Mouse (Mus musculus): ENCODE results near the gene Smbd1. TPM values are rescaled to one million over a fixed set of nuclear protein-coding genes. Genes with fewer than 3 reads are reported as not detected.

Smbd1 gene
- not detected for polyA plus RNA-seq (2017; shearing (Covaris generic))

DNA sequence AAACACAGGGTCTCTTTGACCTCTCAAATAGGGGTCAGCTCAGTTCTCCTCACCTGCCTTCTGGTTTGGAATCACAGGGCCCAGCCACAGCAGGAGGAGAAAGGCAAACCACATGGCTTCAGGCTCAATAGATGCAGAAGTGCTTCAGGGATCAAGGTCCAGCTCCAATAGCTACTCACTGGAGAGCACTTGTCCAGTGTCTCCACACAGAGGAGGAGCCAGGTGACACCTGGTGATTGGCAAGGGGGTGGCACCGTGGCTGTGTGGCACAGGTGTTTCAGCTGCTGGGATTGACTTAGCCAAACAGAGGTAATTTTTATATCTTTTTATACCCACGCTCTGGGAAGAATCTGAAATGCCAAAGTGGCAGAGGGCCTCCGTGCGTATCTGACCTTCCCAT is at the start of gene Smbd1:
TSS of gene Smbd1 (minus strand) at position 157 of the 400 bp plus-strand sequence.

DNA sequence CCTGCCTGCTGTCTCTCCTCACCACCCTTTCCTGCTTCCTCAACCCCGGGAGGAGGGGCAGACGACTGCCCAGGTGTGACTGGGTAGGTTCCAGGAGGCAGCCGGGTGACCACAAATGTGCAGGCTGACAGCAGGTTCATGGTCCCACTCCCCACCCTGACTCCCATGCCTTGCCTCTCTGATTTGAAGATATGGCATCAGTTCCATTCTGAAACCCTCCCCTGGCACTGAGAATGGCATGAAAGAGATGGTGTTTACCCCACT is 12.9 kb downstream of the Smbd1 start, which contains the start of gene Muc20:
TSS of gene Muc20 (minus strand) at position 10 of the 264 bp plus-strand sequence.

Other genes starting within 250 kb of the Smbd1 start
- 38.9 TPM for gene Tfrc, start 201.6 kb downstream of the Smbd1 start, polyA plus RNA-seq (2017; shearing (Covaris generic))
- 13.9 TPM for gene Tnk2, start 166.6 kb downstream of the Smbd1 start, polyA plus RNA-seq (2017; shearing (Covaris generic))
- not detected for gene Muc4, start 74.6 kb downstream of the Smbd1 start, polyA plus RNA-seq (2017; shearing (Covaris generic))
- gene Muc20, start 13.0 kb downstream of the Smbd1 start, polyA plus RNA-seq (2017; shearing (Covaris generic)): 0.27 TPM
- 97.0 TPM for gene Fyttd1, start 67.0 kb upstream of the Smbd1 start, polyA plus RNA-seq (2017; shearing (Covaris generic))
- 22.4 TPM for gene Rubcn, start 67.3 kb upstream of the Smbd1 start, polyA plus RNA-seq (2017; shearing (Covaris generic))
- gene Lrch3, start 103.6 kb upstream of the Smbd1 start, polyA plus RNA-seq (2017; shearing (Covaris generic)): 67.8 TPM
- 0.53 TPM for gene Iqcg, start 245.7 kb upstream of the Smbd1 start, polyA plus RNA-seq (2017; shearing (Covaris generic))
- gene Rpl35a, start 246.0 kb upstream of the Smbd1 start, polyA plus RNA-seq (2017; shearing (Covaris generic)): 1,016 TPM